Mouse (Mus musculus) heart, postnatal 36 days (tissue): ENCODE measurements at regions not wholly inside any gene's neighbourhood (a gene's known extent, or its start where the extent isn't known, plus 50 kb on each side); places are given as distances from the start of the nearest gene placed in this dataset.

Source experiments
- DNase-seq, 2 experiments: peaks; one replicate each; pipeline ENCODE4 v3.0.0; 2021 to 2022
- intact Hi-C: fragments of 180-260 bp; cut with DNase I; formaldehyde crosslinking; loops from one replicate; pipeline ENCODE4 v1.15.1; 2025

DNA sequence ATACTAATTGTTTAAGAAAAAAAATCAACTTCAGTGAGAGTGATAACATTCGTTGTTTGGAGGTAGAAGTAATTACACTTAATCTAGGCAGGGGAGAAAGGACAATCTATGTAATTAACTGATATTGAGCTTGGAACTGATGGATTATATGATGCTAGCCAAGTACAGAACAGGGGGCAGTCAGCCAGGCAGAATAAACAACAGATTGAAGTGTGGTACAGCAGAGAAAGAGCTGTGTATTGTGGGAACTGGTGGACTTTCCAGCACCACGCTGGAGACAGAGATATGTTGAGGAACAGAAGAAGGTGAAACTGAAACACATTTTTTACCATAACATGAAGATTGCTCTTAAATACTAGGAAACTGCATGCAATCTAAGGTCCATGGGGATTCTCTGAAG is 473.3 kb downstream of the Trim52 start:
- intact Hi-C loops, result no loop called here
- DNase-seq, result no peak

DNA sequence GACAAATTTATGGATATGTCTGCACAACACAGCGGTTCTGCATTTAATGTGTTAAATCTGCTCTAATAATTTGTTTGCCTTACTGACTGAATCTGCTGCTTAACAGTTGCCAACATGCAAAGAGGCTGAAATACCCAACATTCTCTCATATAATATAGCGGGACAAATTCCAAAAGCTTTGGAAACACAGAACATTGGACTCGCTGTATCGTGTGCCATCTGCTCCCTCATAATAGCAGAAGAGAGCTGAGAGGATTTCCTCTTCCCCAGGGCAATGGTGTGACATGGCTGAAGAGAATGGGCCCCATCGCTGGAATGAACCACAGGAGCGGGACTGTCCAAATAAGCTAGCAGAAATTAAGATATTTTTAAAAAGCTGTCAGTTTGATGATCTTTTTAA is 475.9 kb downstream of the Trim52 start:
- no peak for DNase-seq
- intact Hi-C loops, result no loop called here

DNA sequence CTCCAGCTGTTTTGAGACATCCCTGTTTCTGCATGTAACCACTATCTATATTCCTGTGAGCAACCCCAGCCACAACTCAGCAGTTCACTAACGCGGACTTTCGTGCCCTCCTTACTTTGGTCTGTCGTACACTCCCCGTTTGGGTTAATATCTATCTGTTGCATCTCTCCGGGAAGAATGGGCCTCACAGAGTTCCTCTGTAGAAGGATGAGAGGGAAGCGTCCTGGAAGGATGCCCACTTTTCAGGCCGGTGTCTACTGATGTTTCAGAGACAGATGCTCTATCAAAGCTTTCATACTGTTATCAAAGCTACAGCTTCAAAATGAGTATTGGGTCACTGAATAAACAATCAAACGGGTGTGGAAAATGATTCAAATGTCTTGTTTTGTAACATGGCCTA is 487.4 kb downstream of the Trim52 start:
- intact Hi-C loops, result no loop called here
- no peak for DNase-seq

DNA sequence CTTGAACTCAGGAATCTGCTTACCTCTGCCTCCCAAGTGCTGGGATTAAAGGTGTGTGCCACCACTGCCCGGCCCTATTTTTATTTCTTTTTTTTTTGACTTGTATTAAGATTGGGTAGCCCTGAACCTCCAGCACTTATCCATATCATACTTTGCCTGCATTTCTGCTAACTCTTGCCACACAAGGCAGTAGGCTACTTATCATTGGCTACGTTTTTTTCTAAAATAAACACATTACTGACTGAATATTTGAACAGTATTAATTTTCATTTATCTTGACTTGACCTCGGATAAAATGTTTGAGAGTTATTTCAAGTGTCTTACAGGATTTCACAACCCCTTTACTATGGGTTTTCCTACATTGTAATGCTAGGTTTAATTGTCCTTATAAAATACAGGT is 488.0 kb downstream of the Trim52 start:
- DNase-seq, result no peak
- intact Hi-C loops, result no loop called here

DNA sequence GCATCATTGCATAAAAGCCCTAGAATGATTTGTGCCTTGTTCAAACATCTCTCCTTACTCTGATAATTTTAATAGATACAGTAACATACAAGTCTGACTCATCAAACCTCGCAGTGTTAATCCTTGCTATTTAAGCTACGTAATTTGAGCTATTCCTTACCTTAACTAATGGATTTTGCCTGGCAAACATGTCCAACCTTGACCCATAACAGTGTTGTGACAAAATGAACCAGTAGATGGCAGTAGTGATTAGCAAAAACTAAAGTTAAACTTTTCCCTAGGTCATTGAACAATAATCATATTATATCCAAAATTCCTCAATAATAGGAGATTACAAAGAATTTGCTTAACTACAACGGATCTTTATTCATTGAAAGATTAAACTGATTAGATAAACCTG is 501.0 kb downstream of the Trim52 start:
- intact Hi-C loops, result no loop called here
- DNase-seq, result no peak

DNA sequence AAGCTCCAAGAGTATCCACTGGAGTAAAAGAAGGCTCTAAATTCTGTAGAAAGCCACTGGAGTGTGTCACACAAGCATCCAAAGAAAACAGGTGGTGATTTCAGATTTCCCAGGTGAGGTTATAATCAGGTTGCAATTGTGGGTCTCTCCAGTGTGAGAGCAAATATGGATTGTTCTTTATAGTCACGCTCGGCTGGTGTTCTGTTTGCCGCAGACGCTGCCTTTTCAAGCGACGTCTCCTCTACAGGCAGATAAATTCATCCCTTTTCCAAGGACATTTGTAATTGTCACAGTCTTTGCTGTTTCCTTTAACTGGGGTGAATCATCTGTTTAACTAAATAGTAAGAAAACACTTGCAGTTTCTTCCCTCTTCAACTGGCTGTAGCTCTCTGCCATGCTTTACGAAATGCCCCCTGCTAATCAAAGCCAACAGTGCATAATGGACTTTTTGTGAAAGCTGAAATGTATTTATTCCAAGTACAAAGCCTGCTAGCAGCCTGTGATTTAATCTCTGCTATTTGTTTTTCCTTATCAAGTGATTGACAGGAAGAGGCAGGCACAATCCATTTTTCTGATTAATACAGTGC is 502.4 kb downstream of the Trim52 start:
- DNase-seq, result no peak
- intact Hi-C loops, result no loop called here
